Mouse (Mus musculus): ENCODE results near the gene Nrxn1.

DNA sequence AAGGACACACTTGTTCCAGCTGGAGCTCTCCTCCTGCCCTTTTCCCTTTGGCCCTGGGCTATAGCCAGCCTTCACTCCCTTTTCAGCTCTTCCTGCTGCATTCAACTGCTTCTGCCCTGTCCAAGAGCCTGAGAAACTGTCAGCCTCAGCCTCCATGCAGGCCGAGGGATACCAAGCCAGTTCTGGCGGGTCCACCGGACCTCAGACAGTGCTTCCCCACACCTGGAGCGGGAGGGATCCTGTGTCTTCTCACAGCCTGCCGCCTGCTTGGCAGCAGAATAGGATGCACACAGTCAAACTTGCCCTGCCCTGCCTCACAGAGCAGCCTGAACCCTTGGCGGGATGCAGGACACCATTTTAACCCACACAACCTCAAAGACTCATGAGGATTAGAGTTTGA is 698.3 kb downstream of the Nrxn1 start:
- TF ChIP-seq CTCF (IDR thresholded peaks at IDR 0.05) (no peak), POLR2A (IDR thresholded peaks at IDR 0.05; ENCODE audit: insufficient read depth, low read depth, low read length) (no peak)
